Mouse (Mus musculus) forebrain, embryonic 15.5 days (tissue): ENCODE results near the gene Hspb8. TPM values are rescaled to one million over a fixed set of nuclear protein-coding genes. Genes with fewer than 3 reads are reported as not detected.
"Not testable (repeated sequence)": the region's sequence is repeated elsewhere in the genome, so short reads cannot be mapped to it uniquely, and the experiment has no call there.

ENCODE experiments used
- ATAC-seq: fragments of 200-750 bp; cut with Nextera tagmentation; replicated peaks from 2 replicates; pipeline ENCODE4 v1.8.0; 2017; ENCODE audit warnings: mild to moderate bottlenecking, moderate TSS enrichment, moderate library complexity
- H3K27ac ChIP-seq: fragments of 300-500 bp; sonication (generic); replicated peaks from 2 replicates; pipeline ENCODE4 v1.5.1; 2015; ENCODE audit warnings: mild to moderate bottlenecking, inconsistent platforms
- H3K27me3 ChIP-seq: fragments of 300-500 bp; sonication (generic); 2 replicates; pipeline ENCODE4 v1.6.1; 2015; ENCODE audit warnings: inconsistent platforms
- H3K36me3 ChIP-seq: fragments of 300-500 bp; sonication (generic); 2 replicates; pipeline ENCODE4 v1.6.1; 2015; ENCODE audit warnings: mild to moderate bottlenecking, inconsistent platforms
- H3K4me1 ChIP-seq: fragments of 300-500 bp; sonication (generic); 2 replicates; pipeline ENCODE4 v1.6.1; 2015; ENCODE audit warnings: inconsistent platforms
- H3K4me2 ChIP-seq: fragments of 300-500 bp; sonication (generic); replicated peaks from 2 replicates; pipeline ENCODE4 v1.6.1; 2015; ENCODE audit warnings: mild to moderate bottlenecking, inconsistent platforms
- H3K4me3 ChIP-seq: fragments of 300-500 bp; sonication (generic); 2 replicates; pipeline ENCODE4 v1.5.1; 2015; ENCODE audit warnings: mild to moderate bottlenecking, inconsistent platforms
- H3K9ac ChIP-seq: fragments of 300-500 bp; sonication (generic); replicated peaks from 2 replicates; pipeline ENCODE4 v1.6.1; 2015; ENCODE audit warnings: mild to moderate bottlenecking, inconsistent platforms
- H3K9me3 ChIP-seq: fragments of 300-500 bp; sonication (generic); 2 replicates; pipeline ENCODE4 v1.6.1; 2016; ENCODE audit warnings: inconsistent platforms
- WGBS: fragments of 180-500 bp; shearing (Covaris S2); methylation state at CpG from one replicate; pipeline ENCODE4 v1.1.7; 2015; ENCODE audit warnings: mixed read lengths; 5-methylcytosine and 5-hydroxymethylcytosine counted together
- polyA plus RNA-seq: library from polyadenylated mRNA; unstranded; fragments of >200 nt; fragmentation: Nextera tagmentation; extraction: Ambion mirVana; gene quantifications from 2 replicates; pipeline ENCODE4 v1.2.1, GENCODE M21; 2015

The Hspb8 gene
- polyA plus RNA-seq, 1 experiment from 2014 or later, result 5.6 TPM

- H3K4me3 ChIP-seq, result no peak overlapping the region
- ATAC-seq, result no peak
- H3K9me3 ChIP-seq, result no peaks in the 10 kb centered on the region
- no peaks in the 10 kb centered on the region for H3K27me3 ChIP-seq
- H3K27ac ChIP-seq, result no peak overlapping the region
- H3K36me3 ChIP-seq, result no peaks in the 10 kb centered on the region
- H3K4me2 ChIP-seq, result no peak overlapping the region
- peaks cover 23% of the 10 kb centered on the region for H3K4me1 ChIP-seq
- H3K9ac ChIP-seq, result no peak overlapping the region
- WGBS, result 98% methylated on average over 1 of the region's 1 CpGs
These were observed 16.7 kb downstream of the Hspb8 start for GRCm38 (mm10) chr5:116405934-116406333.

GRCm38 (mm10) chr5:116404063-116404462 is 18.6 kb downstream of the Hspb8 start:
- ATAC-seq, result no peak
- H3K27ac ChIP-seq, result no peak overlapping the region
- no peak overlapping the region for H3K4me2 ChIP-seq
- H3K27me3 ChIP-seq, result no peaks in the 10 kb centered on the region
- WGBS, result 86% methylated on average over 2 of the region's 2 CpGs
- no peak overlapping the region for H3K4me3 ChIP-seq
- H3K9me3 ChIP-seq, result no peaks in the 10 kb centered on the region
- no peak overlapping the region for H3K9ac ChIP-seq
- no peaks in the 10 kb centered on the region for H3K36me3 ChIP-seq
- H3K4me1 ChIP-seq, result peaks cover 8% of the 10 kb centered on the region; the same call in 1 of the 2 replicates

GRCm38 (mm10) chr5:116400801-116401200 is 21.9 kb downstream of the Hspb8 start:
- Histone ChIP-seq H3K27me3 (no peaks in the 10 kb centered on the region), H3K4me3 (no peak overlapping the region), H3K9me3 (no peaks in the 10 kb centered on the region), H3K4me2 (no peak overlapping the region), H3K36me3 (no peaks in the 10 kb centered on the region), H3K27ac (no peak overlapping the region), H3K4me1 (no peaks in the 10 kb centered on the region), H3K9ac (no peak overlapping the region)
- no peak for ATAC-seq
- WGBS, result 73% methylated on average over 3 of the region's 3 CpGs

- no peak overlapping the region for H3K27ac ChIP-seq
- H3K36me3 ChIP-seq, result no peaks in the 10 kb centered on the region
- no peaks in the 10 kb centered on the region for H3K4me1 ChIP-seq
- no peak overlapping the region for H3K4me3 ChIP-seq
- H3K4me2 ChIP-seq, result no peak overlapping the region
- H3K9ac ChIP-seq, result no peak overlapping the region
- no peaks in the 10 kb centered on the region for H3K9me3 ChIP-seq
- H3K27me3 ChIP-seq, result no peaks in the 10 kb centered on the region
- no peak for ATAC-seq
- WGBS, result 87% methylated on average over 8 of the region's 8 CpGs
These were observed 22.5 kb downstream of the Hspb8 start for GRCm38 (mm10) chr5:116400042-116400730.

- Histone ChIP-seq H3K9me3 (no peaks in the 10 kb centered on the region), H3K4me1 (no peaks in the 10 kb centered on the region), H3K4me3 (no peak overlapping the region), H3K27me3 (no peaks in the 10 kb centered on the region), H3K36me3 (no peaks in the 10 kb centered on the region), H3K27ac (no peak overlapping the region), H3K4me2 (no peak overlapping the region), H3K9ac (no peak overlapping the region)
- no peak for ATAC-seq
- 86% methylated on average over 5 of the region's 5 CpGs for WGBS
These were observed 26.6 kb downstream of the Hspb8 start for GRCm38 (mm10) chr5:116396104-116396503.

- H3K4me2 ChIP-seq, result no peak overlapping the region
- no peaks in the 10 kb centered on the region for H3K36me3 ChIP-seq
- peaks cover 12% of the 10 kb centered on the region for H3K4me1 ChIP-seq
- no peak overlapping the region for H3K4me3 ChIP-seq
- no peaks in the 10 kb centered on the region for H3K9me3 ChIP-seq
- no peak overlapping the region for H3K9ac ChIP-seq
- no peak overlapping the region for H3K27ac ChIP-seq
- H3K27me3 ChIP-seq, result no peaks in the 10 kb centered on the region
- 84% methylated on average over 9 of the region's 9 CpGs for WGBS
- ATAC-seq, result no peak
These were observed 30.1 kb downstream of the Hspb8 start for GRCm38 (mm10) chr5:116392603-116393002.

- WGBS, result 47% methylated on average over 15 of the region's 15 CpGs
- peak; percentile 69; the same call in 1 of the 2 replicates for ATAC-seq
- Histone ChIP-seq H3K4me3 (no peak overlapping the region), H3K4me2 (no peak overlapping the region), H3K27ac (peak overlapping the region; percentile 36), H3K36me3 (no peaks in the 10 kb centered on the region), H3K27me3 (no peaks in the 10 kb centered on the region), H3K9ac (no peak overlapping the region), H3K9me3 (no peaks in the 10 kb centered on the region), H3K4me1 (peaks cover 12% of the 10 kb centered on the region)
These were observed 32.7 kb downstream of the Hspb8 start for GRCm38 (mm10) chr5:116389856-116390542.

- WGBS, result 68% methylated on average over 4 of the region's 4 CpGs
- no peak overlapping the region for H3K4me3 ChIP-seq
- H3K4me1 ChIP-seq, result peaks cover 12% of the 10 kb centered on the region
- no peak overlapping the region for H3K9ac ChIP-seq
- H3K9me3 ChIP-seq, result no peaks in the 10 kb centered on the region
- no peak overlapping the region; the same call in 1 of the 2 replicates for H3K27ac ChIP-seq
- H3K4me2 ChIP-seq, result no peak overlapping the region
- no peak for ATAC-seq
- no peaks in the 10 kb centered on the region for H3K27me3 ChIP-seq
- H3K36me3 ChIP-seq, result no peaks in the 10 kb centered on the region
These were observed 33.3 kb downstream of the Hspb8 start for GRCm38 (mm10) chr5:116389321-116389720.

GRCm38 (mm10) chr5:116387302-116387935 is 35.2 kb downstream of the Hspb8 start:
- Histone ChIP-seq H3K4me3 (no peak overlapping the region), H3K4me1 (peaks cover 12% of the 10 kb centered on the region), H3K36me3 (no peaks in the 10 kb centered on the region), H3K4me2 (no peak overlapping the region), H3K27me3 (no peaks in the 10 kb centered on the region), H3K9ac (no peak overlapping the region), H3K9me3 (no peaks in the 10 kb centered on the region), H3K27ac (no peak overlapping the region)
- ATAC-seq, result no peak
- WGBS, result 89% methylated on average over 9 of the region's 9 CpGs

GRCm38 (mm10) chr5:116386020-116386419 is 36.6 kb downstream of the Hspb8 start:
- H3K9ac ChIP-seq, result no peak overlapping the region
- no peaks in the 10 kb centered on the region for H3K9me3 ChIP-seq
- ATAC-seq, result no peak
- peaks cover 12% of the 10 kb centered on the region for H3K4me1 ChIP-seq
- no peaks in the 10 kb centered on the region for H3K36me3 ChIP-seq
- no peak overlapping the region for H3K4me3 ChIP-seq
- no peak overlapping the region for H3K27ac ChIP-seq
- no peak overlapping the region for H3K4me2 ChIP-seq
- no peaks in the 10 kb centered on the region for H3K27me3 ChIP-seq
- WGBS, result 47% methylated on average over 11 of the region's 11 CpGs

- 93% methylated on average over 7 of the region's 7 CpGs for WGBS
- not testable (repeated sequence) for ATAC-seq, H3K9ac ChIP-seq, H3K9me3 ChIP-seq, H3K36me3 ChIP-seq, H3K27ac ChIP-seq, H3K4me2 ChIP-seq, H3K27me3 ChIP-seq, H3K4me3 ChIP-seq
- H3K4me1 ChIP-seq, result peaks cover 11% of the 10 kb centered on the region
These were observed 40.0 kb downstream of the Hspb8 start for GRCm38 (mm10) chr5:116382646-116383045.

GRCm38 (mm10) chr5:116381726-116382125 is 40.9 kb downstream of the Hspb8 start:
- Histone ChIP-seq H3K27ac (no peak overlapping the region), H3K4me3 (no peak overlapping the region), H3K36me3 (no peaks in the 10 kb centered on the region), H3K27me3 (no peaks in the 10 kb centered on the region), H3K4me1 (peaks cover 11% of the 10 kb centered on the region), H3K9me3 (no peaks in the 10 kb centered on the region), H3K9ac (no peak overlapping the region), H3K4me2 (no peak overlapping the region)
- WGBS, result 93% methylated on average over 6 of the region's 6 CpGs
- ATAC-seq, result no peak
